Mouse (Mus musculus): ENCODE results near the gene Uchl4. TPM values are rescaled to one million over a fixed set of nuclear protein-coding genes. Genes with fewer than 3 reads are reported as not detected.

The Uchl4 gene
- polyA plus RNA-seq, 1 experiment = 2.5 TPM

- Histone ChIP-seq H3K4me1 (ENCODE audit: control insufficient read depth, insufficient read depth, low read length) (0 out of 2 replicates have a peak, but pooled peaks cover 9% of the 10 kb centered on the region), H3K4me3 (ENCODE audit: insufficient read depth, low read length) (no peak overlapping the region), H3K27ac (ENCODE audit: insufficient read depth, low read length) (no peak overlapping the region)
- TF ChIP-seq POLR2A (IDR thresholded peaks at IDR 0.05; ENCODE audit: low read depth, low read length) (no peak), CTCF (IDR thresholded peaks at IDR 0.05; ENCODE audit: borderline replicate concordance, insufficient read depth, low read length) (no peak)
These were observed 20.5 kb upstream of the Uchl4 start for GRCm38 (mm10) chr9:64214452-64214851.

GRCm38 (mm10) chr9:64216090-64216489 lies 18.9 kb upstream of the Uchl4 start:
- no peak for TF ChIP-seq POLR2A (IDR thresholded peaks at IDR 0.05; ENCODE audit: low read depth, low read length)
- no peak for TF ChIP-seq CTCF (IDR thresholded peaks at IDR 0.05; ENCODE audit: borderline replicate concordance, insufficient read depth, low read length)
- Histone ChIP-seq H3K4me3 (ENCODE audit: insufficient read depth, low read length) (no peak overlapping the region), H3K27ac (ENCODE audit: insufficient read depth, low read length) (no peak overlapping the region), H3K4me1 (ENCODE audit: control insufficient read depth, insufficient read depth, low read length) (0 out of 2 replicates have a peak, but pooled peaks cover 9% of the 10 kb centered on the region)

- Histone ChIP-seq H3K4me3 (ENCODE audit: insufficient read depth, low read length) (no peak overlapping the region), H3K27ac (ENCODE audit: insufficient read depth, low read length) (no peak overlapping the region)
These were observed 18.4 kb upstream of the Uchl4 start for GRCm38 (mm10) chr9:64216641-64217040.

GRCm38 (mm10) chr9:64217887-64218286 lies 17.1 kb upstream of the Uchl4 start:
- Histone ChIP-seq H3K4me3 (ENCODE audit: insufficient read depth, low read length) (no peak overlapping the region), H3K4me1 (ENCODE audit: control insufficient read depth, insufficient read depth, low read length) (0 out of 2 replicates have a peak, but pooled peaks cover 9% of the 10 kb centered on the region), H3K27ac (ENCODE audit: insufficient read depth, low read length) (no peak overlapping the region)
- TF ChIP-seq CTCF (IDR thresholded peaks at IDR 0.05; ENCODE audit: borderline replicate concordance, insufficient read depth, low read length) (no peak), POLR2A (IDR thresholded peaks at IDR 0.05; ENCODE audit: low read depth, low read length) (no peak)

More at GRCm38 (mm10) chr9:64216641-64217040, 18.4 kb upstream of the Uchl4 start:
- H3K4me1 ChIP-seq (ENCODE audit: control insufficient read depth, insufficient read depth, low read length) = 0 out of 2 replicates have a peak, but pooled peaks cover 9% of the 10 kb centered on the region
- no peak for TF ChIP-seq CTCF (IDR thresholded peaks at IDR 0.05; ENCODE audit: borderline replicate concordance, insufficient read depth, low read length)
- no peak for TF ChIP-seq POLR2A (IDR thresholded peaks at IDR 0.05; ENCODE audit: low read depth, low read length)

- Histone ChIP-seq H3K4me1 (ENCODE audit: control insufficient read depth, insufficient read depth, low read length) (0 out of 2 replicates have a peak, but pooled peaks cover 9% of the 10 kb centered on the region), H3K4me3 (ENCODE audit: insufficient read depth, low read length) (no peak overlapping the region), H3K27ac (ENCODE audit: insufficient read depth, low read length) (no peak overlapping the region)
- no peak for TF ChIP-seq POLR2A (IDR thresholded peaks at IDR 0.05; ENCODE audit: low read depth, low read length)
- TF ChIP-seq CTCF (IDR thresholded peaks at IDR 0.05; ENCODE audit: borderline replicate concordance, insufficient read depth, low read length) = no peak
These were observed 15.7 kb upstream of the Uchl4 start for GRCm38 (mm10) chr9:64219305-64219704.

- no peak for TF ChIP-seq POLR2A (IDR thresholded peaks at IDR 0.05; ENCODE audit: low read depth, low read length)
- TF ChIP-seq CTCF (IDR thresholded peaks at IDR 0.05; ENCODE audit: borderline replicate concordance, insufficient read depth, low read length) = no peak
- Histone ChIP-seq H3K27ac (ENCODE audit: insufficient read depth, low read length) (no peak overlapping the region), H3K4me3 (ENCODE audit: insufficient read depth, low read length) (no peak overlapping the region), H3K4me1 (ENCODE audit: control insufficient read depth, insufficient read depth, low read length) (0 out of 2 replicates have a peak, but pooled peaks cover 9% of the 10 kb centered on the region)
These were observed 15.1 kb upstream of the Uchl4 start for GRCm38 (mm10) chr9:64219772-64220420.

GRCm38 (mm10) chr9:64220603-64221002 lies 14.4 kb upstream of the Uchl4 start:
- TF ChIP-seq POLR2A (IDR thresholded peaks at IDR 0.05; ENCODE audit: low read depth, low read length) = no peak
- Histone ChIP-seq H3K4me3 (ENCODE audit: insufficient read depth, low read length) (no peak overlapping the region), H3K27ac (ENCODE audit: insufficient read depth, low read length) (no peak overlapping the region), H3K4me1 (ENCODE audit: control insufficient read depth, insufficient read depth, low read length) (0 out of 2 replicates have a peak, but pooled peaks cover 9% of the 10 kb centered on the region)

- Histone ChIP-seq H3K27ac (ENCODE audit: insufficient read depth, low read length) (no peak overlapping the region), H3K4me1 (ENCODE audit: control insufficient read depth, insufficient read depth, low read length) (peaks cover 8% of the 10 kb centered on the region; the same call in 1 of the 2 replicates), H3K4me3 (ENCODE audit: insufficient read depth, low read length) (no peak overlapping the region)
- TF ChIP-seq POLR2A (IDR thresholded peaks at IDR 0.05; ENCODE audit: low read depth, low read length) = no peak
- no peak for TF ChIP-seq CTCF (IDR thresholded peaks at IDR 0.05; ENCODE audit: borderline replicate concordance, insufficient read depth, low read length)
These were observed 13.5 kb upstream of the Uchl4 start for GRCm38 (mm10) chr9:64221480-64221879.

- TF ChIP-seq POLR2A (IDR thresholded peaks at IDR 0.05; ENCODE audit: low read depth, low read length) (no peak), CTCF (IDR thresholded peaks at IDR 0.05; ENCODE audit: borderline replicate concordance, insufficient read depth, low read length) (no peak)
- H3K4me3 ChIP-seq (ENCODE audit: insufficient read depth, low read length) = no peak overlapping the region
- H3K27ac ChIP-seq (ENCODE audit: insufficient read depth, low read length) = no peak overlapping the region
- peaks cover 7% of the 10 kb centered on the region; the same call in 1 of the 2 replicates for H3K4me1 ChIP-seq (ENCODE audit: control insufficient read depth, insufficient read depth, low read length)
These were observed 12.9 kb upstream of the Uchl4 start for GRCm38 (mm10) chr9:64222098-64222497.

GRCm38 (mm10) chr9:64225805-64226204 lies 9.2 kb upstream of the Uchl4 start:
- TF ChIP-seq POLR2A (IDR thresholded peaks at IDR 0.05; ENCODE audit: low read depth, low read length) (no peak), CTCF (IDR thresholded peaks at IDR 0.05; ENCODE audit: borderline replicate concordance, insufficient read depth, low read length) (no peak)
- H3K27ac ChIP-seq (ENCODE audit: insufficient read depth, low read length) = no peak overlapping the region
- no peak overlapping the region for H3K4me3 ChIP-seq (ENCODE audit: insufficient read depth, low read length)
- H3K4me1 ChIP-seq (ENCODE audit: control insufficient read depth, insufficient read depth, low read length) = no peaks in the 10 kb centered on the region; the same call in 1 of the 2 replicates

Measured in embryonic fibroblast, embryonic 13.5 days (primary cell).